Mouse (Mus musculus) liver, adult 2 months (tissue): Measurements from ENCODE around the gene Tnip2.

ENCODE experiments used
- CTCF ChIP-seq: fragments of 200-500 bp; IDR thresholded peaks from 2 replicates; pipeline ENCODE4 v1.5.1; 2011; ENCODE audit warnings: low read depth, low read length, control low read depth
- POLR2A ChIP-seq: fragments of 200-500 bp; IDR thresholded peaks from 2 replicates; pipeline ENCODE4 v1.6.1; 2011; ENCODE audit warnings: low read length, control low read depth; ENCODE audit not compliant: insufficient read depth; ENCODE audit errors: extremely low read depth

- TF ChIP-seq POLR2A, result no peak
- TF ChIP-seq CTCF, result peak; percentile 12; the same call in 1 of the 2 replicates
These were observed 10.2 kb upstream of the Tnip2 start for GRCm38 (mm10) chr5:34523958-34524485.
